Mouse (Mus musculus) layer of hippocampus, postnatal 14 days (tissue): ENCODE data around the gene Adgrl2. TPM values are rescaled to one million over a fixed set of nuclear protein-coding genes. Genes with fewer than 3 reads are reported as not detected.

ENCODE experiments used
- DNase-seq, 2 experiments: peaks; one replicate each; pipeline ENCODE4 v3.0.0; 2021 to 2022; ENCODE audit warnings: low spot score in 2 of 2, mixed read lengths in 1 of 2
- total RNA-seq, 2 experiments: library from RNA; stranded (reverse); gene quantifications; 2 replicates each; pipeline ENCODE4 v1.2.3; 2021

Gene Adgrl2
- total RNA-seq, 2 experiments from 2014 or later, result 49.1 to 69.6 TPM

DNA sequence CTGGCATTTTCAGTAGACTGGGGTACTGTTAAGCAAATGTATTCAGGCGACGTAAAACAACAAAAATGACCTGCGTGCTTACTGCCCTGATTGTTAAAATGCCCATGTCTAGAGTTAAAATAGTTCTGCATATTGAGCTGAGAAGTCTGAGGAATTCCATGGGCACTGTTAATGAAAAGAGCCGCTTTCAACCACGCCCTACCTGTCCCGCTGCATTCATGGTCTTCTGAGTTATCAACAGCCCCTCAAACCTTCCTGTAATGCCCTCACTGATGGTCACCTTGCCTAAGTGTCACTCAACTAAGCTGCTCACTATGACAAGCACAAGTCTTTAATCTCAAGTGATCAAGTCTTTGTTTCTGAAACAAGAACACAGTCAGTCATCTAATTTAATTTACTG lies 12.5 kb downstream of the Adgrl2 start:
- DNase-seq, result no peak

DNA sequence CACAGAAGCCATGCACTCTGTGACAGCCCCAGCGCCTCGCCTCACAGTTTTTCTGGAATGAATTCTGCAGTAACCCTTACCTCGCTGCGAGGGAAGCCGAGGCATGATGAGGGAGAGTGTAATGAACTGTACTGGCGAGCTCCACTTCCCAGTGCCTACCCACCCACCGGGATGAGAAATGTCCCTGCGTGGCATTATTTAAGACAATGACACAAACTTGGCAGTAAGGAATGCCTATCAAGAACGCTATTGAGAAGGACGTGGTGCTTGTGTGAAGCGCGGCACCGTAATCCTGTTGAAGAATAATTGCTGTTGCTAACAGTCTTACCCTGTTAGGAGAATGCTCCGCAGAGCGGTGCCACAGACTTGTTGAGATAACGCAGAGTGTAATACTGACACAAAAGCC lies 13.2 kb downstream of the Adgrl2 start:
- DNase-seq, result peak in 1 of 2 experiments; percentile 15

DNA sequence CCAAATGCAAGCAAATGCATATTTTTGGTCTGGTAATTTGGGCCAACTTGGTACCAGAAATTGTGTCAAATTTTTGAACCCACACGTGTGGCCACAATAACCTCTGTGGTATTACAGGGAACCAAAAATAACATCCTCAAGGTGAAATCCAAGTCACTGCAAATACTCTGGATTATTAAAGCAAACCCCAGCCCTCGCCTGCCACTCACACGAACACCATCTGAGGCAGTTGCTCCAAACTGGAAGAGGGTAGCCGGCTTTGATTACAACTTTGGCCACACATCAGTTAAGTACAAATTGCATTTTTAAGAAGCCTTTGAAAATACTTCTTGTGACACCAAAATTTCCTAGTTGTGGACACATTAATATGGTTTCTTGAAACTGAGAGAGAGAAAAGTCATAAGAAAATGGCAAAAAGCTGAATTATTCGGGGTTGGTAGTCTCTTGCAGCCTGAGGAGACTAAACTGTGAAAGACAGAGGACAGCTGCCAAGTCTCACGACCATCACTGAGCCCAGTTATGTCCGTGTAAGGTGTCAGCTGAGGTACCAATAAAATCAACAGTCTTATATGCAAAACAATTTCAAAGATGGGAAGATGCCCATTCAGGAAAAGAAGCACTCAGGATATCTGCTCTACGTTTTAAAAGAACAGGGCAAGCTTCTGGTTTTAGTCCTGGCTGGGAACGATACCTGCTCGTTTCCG lies 18.3 kb downstream of the Adgrl2 start:
- DNase-seq, result no peak

DNA sequence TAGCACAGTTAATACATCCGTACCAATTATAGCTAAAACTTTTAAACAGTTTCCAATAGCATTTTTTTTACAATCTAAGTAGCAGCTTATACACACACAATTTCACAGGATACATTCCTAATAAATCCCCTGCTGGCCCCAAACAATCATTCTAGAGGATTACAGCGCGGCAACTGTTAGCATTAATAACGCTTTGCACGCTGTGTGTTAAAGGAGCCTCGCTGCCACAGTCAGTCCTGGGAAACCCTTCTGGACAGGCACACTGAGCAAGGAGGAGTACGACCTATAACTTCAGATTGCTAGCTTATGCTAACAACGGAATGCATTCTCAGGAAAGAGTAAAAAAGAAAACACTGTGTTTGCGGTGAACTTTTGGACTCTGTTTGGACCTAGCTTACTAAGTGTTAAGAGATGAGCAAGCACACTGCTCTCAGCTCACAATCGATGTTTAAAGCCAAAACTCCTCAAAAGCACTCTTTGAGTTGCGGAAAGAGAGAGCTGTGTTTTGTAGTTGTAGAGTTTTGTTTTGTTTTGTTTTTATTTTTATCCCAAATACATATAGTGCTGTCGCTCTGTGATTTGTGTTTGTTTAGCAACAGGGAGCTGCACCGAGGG lies 25.3 kb downstream of the Adgrl2 start:
- no peak for DNase-seq

DNA sequence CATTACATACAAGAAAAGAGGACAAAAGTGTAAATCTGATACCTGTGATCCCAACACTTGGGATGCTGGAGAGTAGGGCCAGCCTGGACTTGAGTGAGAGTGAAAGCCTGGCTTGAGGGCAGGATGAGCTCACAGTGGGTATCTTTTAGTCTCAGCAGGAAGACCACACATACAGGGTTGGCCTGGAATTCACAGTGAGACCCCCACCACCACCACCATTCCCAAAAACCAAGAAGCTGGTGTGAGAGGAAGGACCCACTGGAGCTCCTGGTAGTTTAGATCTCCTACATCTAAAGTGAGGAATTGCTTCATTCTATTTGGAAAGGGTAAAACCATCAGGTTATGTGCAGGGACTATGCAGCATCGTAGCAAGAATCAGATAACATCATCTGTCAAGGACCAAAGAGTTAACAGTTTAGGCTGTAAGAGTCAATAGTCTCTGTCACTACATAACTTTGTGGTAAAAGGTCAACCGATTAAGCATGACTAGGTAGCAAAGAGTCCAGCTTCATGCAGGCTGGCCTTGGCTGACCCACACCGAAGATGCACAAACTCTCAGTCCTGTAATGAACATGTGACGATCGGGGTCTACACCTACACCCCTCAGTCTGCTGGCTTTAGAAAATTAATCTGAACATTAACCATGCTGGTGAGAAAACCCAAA lies 26.8 kb downstream of the Adgrl2 start:
- no peak for DNase-seq

DNA sequence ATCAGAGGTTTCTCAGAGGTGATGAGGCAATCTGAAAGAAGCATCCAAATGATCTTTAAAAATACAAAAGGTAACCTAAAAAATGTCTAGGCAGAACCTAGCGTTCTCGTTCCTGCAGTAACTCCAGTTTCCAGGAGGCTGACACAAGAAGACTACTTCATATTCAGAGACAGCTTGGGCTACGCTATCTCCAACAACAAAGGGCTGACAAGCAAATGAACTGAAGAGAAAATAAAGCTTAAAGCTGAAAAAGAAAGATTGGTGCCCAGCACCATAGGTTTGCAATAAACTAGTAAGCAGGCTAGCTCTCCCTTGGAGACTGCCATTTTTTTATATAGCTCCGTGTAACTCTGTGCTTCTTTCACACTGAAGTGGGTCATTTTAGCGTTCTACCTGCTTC lies 28.7 kb downstream of the Adgrl2 start:
- DNase-seq, result no peak

DNA sequence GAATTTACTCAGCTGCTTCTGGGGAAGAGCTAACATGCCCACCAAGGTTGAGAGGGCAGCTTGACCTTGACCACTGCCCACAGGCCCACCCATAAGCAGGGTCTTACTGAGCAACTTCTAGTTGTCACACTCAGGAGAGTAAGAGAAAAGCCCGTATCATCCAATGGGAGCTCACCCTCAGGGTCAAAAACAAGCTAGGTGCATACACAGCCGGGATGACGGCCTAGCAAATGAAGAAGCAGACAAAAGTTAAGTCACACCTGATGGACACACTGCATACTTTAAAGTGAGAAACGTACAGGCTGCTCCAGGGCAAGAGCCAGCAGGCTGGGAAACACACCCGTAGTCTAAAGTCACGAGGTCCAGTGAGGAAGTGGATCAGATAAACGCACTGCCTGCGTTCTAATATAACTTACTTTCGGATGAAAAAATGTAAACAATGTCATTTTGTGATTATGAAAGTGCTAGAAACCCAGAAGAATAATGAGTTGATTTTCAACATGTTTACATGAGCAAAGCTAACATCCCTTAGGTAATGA lies 29.5 kb downstream of the Adgrl2 start:
- DNase-seq, result no peak

DNA sequence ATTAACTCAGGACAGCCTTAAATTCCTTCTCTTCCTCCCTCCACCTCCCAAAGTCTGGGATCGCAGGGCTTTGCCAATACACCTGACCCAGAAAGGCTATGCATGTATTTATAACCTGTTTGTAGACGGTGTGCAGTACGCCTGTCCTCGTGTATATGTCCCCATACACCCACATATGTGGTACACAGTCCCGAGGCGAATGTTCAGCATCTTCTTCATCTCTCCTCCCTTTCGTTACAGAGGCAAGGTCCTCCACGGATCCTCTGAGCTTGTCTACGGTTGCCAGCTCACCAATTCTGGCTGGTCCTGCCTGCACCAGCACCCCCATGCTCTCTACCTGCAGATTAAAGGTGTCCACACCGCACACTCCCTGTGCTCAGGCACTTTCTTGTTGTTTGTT lies 30.1 kb downstream of the Adgrl2 start:
- no peak for DNase-seq

DNA sequence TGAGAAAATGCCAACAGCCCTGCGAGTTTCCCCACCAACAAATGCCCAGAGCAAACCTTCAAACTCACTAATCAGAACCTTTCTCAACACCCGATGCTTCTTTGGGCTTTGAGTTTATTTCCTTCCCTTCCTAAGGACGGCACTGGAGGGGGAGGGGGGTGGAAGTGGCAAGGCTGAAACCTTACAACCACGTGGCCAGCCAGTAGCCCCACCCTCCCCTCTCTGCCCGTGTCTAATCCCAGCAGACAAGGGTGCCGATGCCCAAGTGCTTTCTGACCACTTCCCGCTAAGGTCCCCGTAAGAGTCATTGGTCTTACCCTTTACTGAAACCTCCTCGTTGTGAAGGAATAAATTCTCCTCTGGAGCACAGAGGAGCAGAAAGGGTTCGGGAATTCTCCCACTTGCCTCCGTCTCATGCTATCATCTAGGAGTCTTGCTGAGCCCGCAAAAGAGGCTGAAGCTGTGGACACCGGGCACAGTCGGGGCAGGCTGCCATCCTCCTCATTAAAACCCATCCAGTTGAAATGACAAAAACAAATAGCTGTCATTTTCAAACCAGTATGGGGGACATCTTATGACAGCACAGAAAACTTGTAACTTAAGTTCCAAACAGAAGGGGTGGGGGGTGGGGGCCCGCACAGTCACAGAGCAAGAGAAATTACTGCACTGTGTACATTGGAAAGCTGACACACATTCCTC lies 30.9 kb downstream of the Adgrl2 start:
- DNase-seq, result no peak

DNA sequence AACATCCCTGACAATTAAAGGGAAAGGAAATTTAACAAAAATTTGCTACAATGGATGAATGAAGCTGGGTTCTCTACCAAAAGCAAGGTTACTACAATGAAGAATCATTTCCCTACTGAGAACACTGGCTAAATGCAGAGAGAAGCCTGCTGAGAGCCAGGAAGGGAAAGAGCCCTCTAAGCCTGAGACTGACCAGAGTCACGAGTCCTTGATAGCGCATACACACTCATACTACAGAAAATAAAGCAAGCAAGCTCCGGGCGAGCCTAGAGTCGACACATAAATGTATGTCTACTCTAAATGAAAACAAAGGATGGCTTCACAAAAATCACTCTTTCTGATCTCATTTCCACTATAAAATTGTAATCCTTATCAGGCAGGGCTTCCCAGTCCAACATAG lies 31.6 kb downstream of the Adgrl2 start:
- no peak for DNase-seq

DNA sequence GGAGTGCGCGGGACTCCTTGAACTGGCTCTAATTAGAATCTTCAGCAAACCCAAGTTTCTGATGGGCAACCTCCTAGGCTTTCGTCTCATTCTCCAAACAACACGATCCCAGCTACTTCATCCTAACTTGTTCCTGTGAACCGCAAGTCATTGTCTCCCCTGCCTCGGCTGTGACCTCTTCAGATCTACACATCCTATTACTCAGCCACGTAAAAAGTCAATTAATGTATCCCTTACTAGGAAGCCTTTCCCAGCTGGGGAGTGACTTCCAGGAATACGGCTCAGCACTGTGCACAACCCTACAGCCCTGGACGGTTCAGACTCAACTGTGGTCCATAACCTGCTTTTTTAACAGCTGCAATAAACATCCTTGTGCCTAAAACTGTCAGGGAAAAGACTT lies 32.2 kb downstream of the Adgrl2 start:
- no peak for DNase-seq

DNA sequence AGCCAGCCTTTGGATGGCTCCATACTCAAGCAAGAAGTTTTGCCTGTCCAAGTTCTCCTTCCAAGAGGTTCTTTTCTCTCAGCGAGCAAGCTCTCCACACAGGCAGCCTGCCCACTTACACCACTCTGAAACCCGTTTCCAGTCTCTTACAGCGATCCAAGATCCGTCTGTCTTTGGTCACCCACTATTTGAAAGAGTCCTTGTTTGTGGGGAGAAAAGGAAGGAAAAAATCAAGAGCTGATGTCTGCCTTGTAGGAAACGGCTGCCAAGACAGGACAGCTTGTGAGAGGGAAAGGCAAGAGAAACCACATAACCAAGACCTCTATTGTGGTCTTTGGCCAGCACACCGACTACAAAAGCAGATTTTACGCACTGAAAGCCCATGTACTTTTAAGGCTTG lies 33.5 kb downstream of the Adgrl2 start:
- DNase-seq, result peak in 1 of 2 experiments; percentile 55

DNA sequence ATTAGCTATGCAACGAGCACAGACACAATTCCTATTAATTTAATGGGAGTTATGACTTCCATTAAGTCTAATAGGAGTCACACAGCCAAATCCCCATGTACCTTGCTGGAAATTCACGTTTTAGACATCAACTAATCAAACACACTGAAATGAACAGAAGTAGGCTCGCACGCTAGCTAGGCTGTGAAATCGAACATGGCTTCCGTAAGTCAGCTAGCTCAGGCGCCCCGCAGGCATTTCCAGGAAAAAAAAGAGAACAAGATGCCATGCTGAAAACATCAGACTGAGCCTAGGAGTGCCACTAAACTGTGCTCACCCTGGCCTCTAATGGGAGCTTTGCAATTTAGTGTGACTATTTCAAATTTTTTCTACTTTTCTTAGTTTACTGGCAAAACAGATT lies 40.6 kb downstream of the Adgrl2 start:
- no peak for DNase-seq

DNA sequence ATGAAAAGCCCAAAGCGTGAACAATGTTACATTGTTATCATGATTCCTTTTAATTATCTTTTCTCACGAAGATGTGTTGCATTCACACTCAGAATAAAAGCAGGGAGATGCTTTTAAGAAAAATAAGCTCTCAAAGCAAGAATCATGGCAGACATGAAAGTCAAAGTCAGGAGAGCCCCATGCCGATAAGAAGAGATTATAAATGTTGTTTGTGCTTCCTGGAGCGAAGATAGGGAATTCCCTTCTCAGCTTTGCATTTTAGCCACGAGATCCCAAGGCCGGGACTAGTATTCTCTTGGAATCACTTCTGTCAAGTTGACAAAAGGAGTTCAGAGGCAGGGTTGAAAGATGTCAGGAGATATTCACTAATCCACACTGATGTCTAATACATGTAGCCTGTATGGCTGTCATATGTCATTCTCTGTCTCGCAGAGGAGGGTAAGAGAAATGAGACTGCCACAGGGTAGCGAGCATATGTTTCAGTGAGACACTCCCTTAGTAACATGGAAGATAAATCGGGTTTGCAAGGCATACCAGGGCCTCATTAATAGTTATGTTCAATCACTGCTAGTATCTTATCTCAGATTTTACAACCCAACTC lies 42.5 kb downstream of the Adgrl2 start:
- no peak for DNase-seq

DNA sequence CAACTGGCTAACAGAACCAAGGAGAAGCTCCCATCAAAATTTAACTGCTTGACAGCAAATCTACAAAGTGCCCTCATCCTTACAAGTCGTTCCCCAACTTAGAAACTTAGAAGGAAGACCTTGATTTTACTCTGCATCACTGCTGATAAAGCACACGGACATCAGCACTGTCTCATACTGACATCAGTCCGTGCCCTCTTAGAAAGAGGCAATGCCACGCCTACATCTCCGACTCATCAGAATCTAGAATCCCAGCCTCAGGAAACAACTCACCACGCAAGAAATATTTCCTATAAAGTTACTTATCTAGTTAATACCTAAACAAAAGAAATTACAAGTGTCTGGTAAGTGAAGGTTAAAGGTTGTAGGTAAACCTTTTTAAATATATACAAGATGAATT lies 43.1 kb downstream of the Adgrl2 start:
- DNase-seq, result no peak

DNA sequence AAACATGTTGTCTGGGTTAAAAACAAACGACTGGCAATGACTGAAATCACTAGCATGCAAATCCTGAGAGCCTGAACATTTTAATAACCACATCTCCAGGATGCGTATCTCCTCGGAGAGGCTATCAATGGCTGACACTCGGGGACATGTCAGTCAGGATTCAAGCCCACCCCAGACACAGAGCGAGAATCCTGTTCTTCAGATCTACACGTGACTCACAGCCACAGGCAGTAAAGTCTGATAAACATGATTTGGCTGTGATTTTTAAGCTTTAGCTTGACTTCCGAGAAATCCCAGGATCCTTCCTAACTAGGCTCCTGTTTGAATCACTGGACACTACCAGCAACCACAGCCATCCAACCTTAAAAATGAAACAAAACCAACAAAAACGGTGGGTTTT lies 44.8 kb downstream of the Adgrl2 start:
- no peak for DNase-seq

DNA sequence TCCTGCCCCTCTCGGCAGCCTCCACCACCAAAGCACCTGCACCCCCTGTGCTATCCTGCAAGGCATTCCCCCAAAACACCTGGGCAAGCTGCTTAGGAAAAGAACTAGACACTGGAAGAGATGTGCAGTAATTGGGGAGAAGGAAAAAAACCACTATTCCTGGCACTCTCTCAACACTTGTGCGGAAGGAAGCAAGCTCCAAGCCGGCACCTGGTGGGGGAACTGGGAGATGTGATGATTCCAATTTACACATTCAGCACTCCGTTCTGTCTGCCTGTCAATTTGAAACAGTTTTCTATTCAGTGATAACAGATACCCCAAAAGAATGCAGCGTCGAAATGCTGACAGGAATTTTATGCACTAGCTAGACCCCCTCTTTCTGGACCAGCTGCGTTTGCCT lies 50.9 kb downstream of the Adgrl2 start:
- DNase-seq, result no peak

DNA sequence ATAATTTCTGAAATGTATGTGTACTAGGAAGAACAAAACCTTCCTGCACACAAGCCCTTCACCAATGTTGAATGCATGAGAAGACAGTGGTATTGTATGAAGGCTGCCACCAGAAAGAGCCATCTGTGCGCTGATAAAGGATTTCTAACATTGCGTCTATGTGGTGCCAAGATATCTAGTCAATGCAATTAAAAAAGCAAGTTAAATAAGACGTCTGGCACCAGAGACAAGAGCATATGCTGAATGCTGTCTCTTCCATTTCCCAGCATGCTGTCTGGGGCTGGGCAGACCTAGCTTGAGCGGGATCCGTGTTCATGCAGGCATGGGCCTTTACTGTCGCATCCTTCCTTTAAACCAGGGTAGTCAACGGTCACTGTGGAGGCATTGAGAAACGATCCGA lies 55.3 kb downstream of the Adgrl2 start:
- peak in 1 of 2 experiments; percentile 65 for DNase-seq

DNA sequence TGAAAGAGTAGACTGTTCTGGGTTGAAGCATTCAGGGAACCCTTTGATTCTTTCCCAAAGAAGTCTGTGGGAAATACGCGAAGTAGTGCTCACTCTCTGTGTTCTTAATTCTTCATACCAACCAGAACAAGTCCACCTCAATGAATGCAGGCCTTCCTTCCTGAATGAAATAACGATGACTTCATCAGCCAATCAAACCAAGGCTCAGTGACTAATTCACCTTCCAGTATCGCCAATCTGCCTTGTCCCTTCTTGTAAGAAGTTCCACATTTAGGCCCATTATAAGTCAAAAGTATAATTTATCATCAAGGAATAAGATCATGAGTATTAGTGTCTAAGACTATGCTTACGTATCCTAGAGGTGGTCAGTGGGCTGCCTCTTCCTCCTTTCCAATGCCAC lies 56.1 kb downstream of the Adgrl2 start:
- no peak for DNase-seq

DNA sequence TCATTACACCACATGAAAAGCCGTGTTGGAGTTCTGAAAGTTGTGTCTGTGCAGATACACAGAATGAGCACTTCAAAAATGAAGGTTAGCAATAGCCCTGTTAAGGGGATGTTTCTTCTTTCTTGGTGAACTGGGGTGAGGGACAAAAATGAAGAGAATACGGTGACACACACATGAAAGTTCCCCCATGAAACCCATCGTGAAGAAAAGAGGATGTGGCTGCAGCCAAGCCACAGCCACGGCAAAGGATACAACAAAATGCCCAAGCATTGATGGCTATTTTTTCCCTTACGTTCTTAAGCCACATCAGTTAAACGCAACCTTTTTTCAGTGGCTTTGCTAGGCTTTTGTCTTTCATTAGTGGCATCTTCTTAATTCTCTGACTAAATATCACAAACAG lies 57.2 kb downstream of the Adgrl2 start:
- DNase-seq, result no peak

DNA sequence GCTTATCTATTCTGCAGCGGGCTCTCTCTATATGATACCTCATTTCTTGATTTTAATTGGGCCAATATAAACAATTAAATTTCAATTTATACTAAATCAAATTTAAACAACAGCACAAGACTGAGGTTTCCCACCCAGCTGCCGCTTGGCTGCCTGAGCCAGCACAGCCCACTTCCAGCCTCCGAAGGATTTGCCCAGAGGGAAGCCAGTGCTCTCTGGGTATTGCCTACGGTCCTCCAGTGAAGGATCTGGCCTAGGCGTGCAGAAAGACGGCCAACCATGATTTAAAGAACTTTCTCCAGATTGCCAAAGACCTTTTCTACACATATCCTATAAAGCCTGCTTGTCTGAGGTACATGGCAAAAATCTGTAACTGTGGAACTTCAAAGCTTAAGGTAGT lies 59.4 kb downstream of the Adgrl2 start:
- no peak for DNase-seq
